Mouse (Mus musculus) embryonic facial prominence, embryonic 12.5 days (tissue): ENCODE results near the gene Gm11634. TPM values are rescaled to one million over a fixed set of nuclear protein-coding genes. Genes with fewer than 3 reads are reported as not detected.
A peak's percentile ranks its signal among the peaks of the same experiment; 100 is the strongest.
"Not testable (repeated sequence)": the region's sequence is repeated elsewhere in the genome, so short reads cannot be mapped to it uniquely, and the experiment has no call there.

Experiments
- ATAC-seq: fragments of 200-750 bp; cut with Nextera tagmentation; 2 replicates; pipeline ENCODE4 v1.8.0; 2017; ENCODE audit not compliant: insufficient number of reproducible peaks, insufficient read depth, low FRiP score, low TSS enrichment
- H3K27ac ChIP-seq: fragments of 300-500 bp; sonication (generic); 2 replicates; pipeline ENCODE4 v1.5.1; 2016; ENCODE audit warnings: mild to moderate bottlenecking
- H3K27me3 ChIP-seq: fragments of 300-500 bp; sonication (generic); 2 replicates; pipeline ENCODE4 v1.6.1; 2016; ENCODE audit warnings: mild to moderate bottlenecking, moderate library complexity
- H3K36me3 ChIP-seq: fragments of 300-500 bp; sonication (generic); 2 replicates; pipeline ENCODE4 v1.6.1; 2016; ENCODE audit warnings: mild to moderate bottlenecking
- H3K4me1 ChIP-seq: fragments of 300-500 bp; sonication (generic); 2 replicates; pipeline ENCODE4 v1.6.1; 2016
- H3K4me2 ChIP-seq: fragments of 300-500 bp; sonication (generic); replicated peaks from 2 replicates; pipeline ENCODE4 v1.6.1; 2016; ENCODE audit warnings: mild to moderate bottlenecking, moderate library complexity
- H3K4me3 ChIP-seq: fragments of 300-500 bp; sonication (generic); 2 replicates; pipeline ENCODE4 v1.5.1; 2016; ENCODE audit warnings: mild to moderate bottlenecking
- H3K9ac ChIP-seq: fragments of 300-500 bp; sonication (generic); 2 replicates; pipeline ENCODE4 v1.6.1; 2016; ENCODE audit warnings: mild to moderate bottlenecking, moderate library complexity
- H3K9me3 ChIP-seq: fragments of 300-500 bp; sonication (generic); 2 replicates; pipeline ENCODE4 v1.6.1; 2016; ENCODE audit warnings: mild to moderate bottlenecking, moderate library complexity
- WGBS: fragments of 180-500 bp; shearing (Covaris S2); methylation state at CpG from one replicate; pipeline ENCODE4 v1.1.7; 2016; 5-methylcytosine and 5-hydroxymethylcytosine counted together
- polyA plus RNA-seq: library from polyadenylated mRNA; unstranded; fragments of >200 nt; fragmentation: Nextera tagmentation; extraction: Ambion mirVana; gene quantifications from 2 replicates; pipeline ENCODE4 v1.2.1, GENCODE M21; 2016

Gm11634 gene
- polyA plus RNA-seq, 1 experiment from 2014 or later, result not detected

DNA sequence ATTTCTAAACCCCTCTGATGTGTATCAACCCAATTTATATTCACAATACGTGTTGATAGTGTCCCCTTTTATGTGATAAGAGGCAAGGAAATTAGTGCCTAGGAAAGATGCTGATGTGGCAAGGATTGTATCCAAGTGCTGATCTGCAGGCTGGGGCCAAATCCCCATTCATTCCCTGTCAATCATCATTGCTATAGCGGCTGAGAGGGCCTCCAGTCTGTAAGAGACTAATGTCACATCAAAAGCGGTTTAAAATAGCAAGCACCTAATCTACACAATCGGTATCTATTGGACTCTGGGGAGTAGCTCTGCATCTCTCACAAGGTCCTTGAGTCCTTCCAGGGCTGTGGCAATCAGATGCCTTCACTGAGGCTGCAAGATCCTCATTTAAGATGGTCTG is 15.1 kb upstream of the Gm11634 start:
- H3K27me3 ChIP-seq, result no peaks in the 10 kb centered on the region
- H3K36me3 ChIP-seq, result no peaks in the 10 kb centered on the region
- no peak overlapping the region for H3K9ac ChIP-seq
- 66% methylated on average over 4 of the region's 4 CpGs for WGBS
- no peak overlapping the region for H3K27ac ChIP-seq
- no peak overlapping the region for H3K4me2 ChIP-seq
- no peak overlapping the region for H3K4me3 ChIP-seq
- no peak for ATAC-seq
- H3K9me3 ChIP-seq, result no peaks in the 10 kb centered on the region
- H3K4me1 ChIP-seq, result peaks cover 15% of the 10 kb centered on the region

DNA sequence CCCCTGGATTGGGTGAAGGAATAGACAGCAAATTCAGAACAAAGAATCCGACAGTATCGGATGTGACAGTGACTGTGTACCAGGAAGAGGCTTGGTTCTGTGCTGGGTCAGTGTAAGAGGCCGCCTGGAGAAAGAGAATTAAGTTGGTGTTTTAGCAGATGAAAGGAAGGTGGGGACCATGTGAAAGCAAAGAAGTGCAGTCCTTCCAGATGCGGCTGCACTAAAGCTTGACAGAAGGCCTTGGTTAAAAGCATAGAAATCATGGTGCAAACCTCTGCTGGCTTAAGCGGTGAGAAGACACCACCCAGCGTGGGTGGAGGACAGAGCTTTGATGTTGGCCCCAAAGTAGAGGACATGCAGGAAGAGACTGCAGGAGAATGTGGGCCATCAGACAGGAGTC is 14.5 kb upstream of the Gm11634 start:
- Histone ChIP-seq H3K36me3 (no peaks in the 10 kb centered on the region), H3K4me2 (no peak overlapping the region), H3K27ac (no peak overlapping the region), H3K9ac (no peak overlapping the region), H3K9me3 (no peaks in the 10 kb centered on the region), H3K27me3 (no peaks in the 10 kb centered on the region), H3K4me3 (no peak overlapping the region), H3K4me1 (peaks cover 15% of the 10 kb centered on the region)
- WGBS, result 77% methylated on average over 6 of the region's 6 CpGs
- ATAC-seq, result no peak

DNA sequence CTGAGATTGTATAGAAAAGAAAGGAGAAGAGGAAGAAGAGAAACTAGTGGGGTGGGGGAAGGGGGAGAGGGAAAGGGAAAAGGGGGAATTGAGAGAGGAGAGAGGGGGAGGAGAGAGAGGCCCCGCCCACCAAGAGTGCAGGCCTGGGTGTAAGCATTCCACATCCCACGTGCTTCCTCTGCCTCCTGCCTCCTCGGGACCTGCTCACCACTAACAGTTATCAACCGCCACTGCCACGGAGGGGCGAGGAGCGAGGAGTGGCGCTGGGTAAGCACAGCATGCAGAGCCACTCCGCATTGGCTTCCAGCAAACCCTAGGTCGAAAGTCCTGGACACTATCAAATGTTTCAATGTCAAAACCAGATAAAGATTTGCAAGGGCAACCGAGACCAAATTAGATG is 11.4 kb upstream of the Gm11634 start:
- H3K27me3 ChIP-seq, result no peaks in the 10 kb centered on the region
- no peak overlapping the region for H3K9ac ChIP-seq
- 0 out of 2 replicates have a peak, but pooled peaks cover 6% of the 10 kb centered on the region for H3K4me1 ChIP-seq
- H3K9me3 ChIP-seq, result no peaks in the 10 kb centered on the region
- WGBS, result 34% methylated on average over 11 of the region's 11 CpGs
- no peak overlapping the region for H3K27ac ChIP-seq
- H3K4me2 ChIP-seq, result peak overlapping the region; percentile 20
- no peaks in the 10 kb centered on the region for H3K36me3 ChIP-seq
- H3K4me3 ChIP-seq, result no peak overlapping the region
- ATAC-seq, result no peak

DNA sequence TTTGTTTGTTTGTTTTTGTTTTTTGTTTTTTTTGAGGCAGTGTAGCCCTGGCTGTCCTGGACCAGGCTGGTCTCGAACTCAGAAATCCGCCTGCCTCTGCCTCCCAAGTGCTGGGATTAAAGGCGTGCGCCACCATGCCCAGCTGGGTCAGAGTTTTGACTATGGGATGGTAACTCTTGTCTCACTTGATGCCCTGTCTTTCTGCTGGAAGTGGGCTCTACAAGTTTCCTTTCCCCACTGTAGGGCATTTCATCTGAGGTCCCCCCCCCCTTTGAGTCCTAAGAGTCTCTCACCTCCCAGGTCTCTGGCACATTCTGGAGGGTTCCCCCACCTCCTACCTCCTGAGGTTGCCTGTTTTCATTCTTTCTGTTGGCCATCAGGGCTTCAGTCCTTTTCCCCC is 8.1 kb upstream of the Gm11634 start:
- H3K9me3 ChIP-seq, H3K36me3 ChIP-seq, H3K27me3 ChIP-seq, H3K4me2 ChIP-seq, H3K9ac ChIP-seq, H3K27ac ChIP-seq, H3K4me1 ChIP-seq, H3K4me3 ChIP-seq, ATAC-seq: not testable (repeated sequence)
- WGBS, result 90% methylated on average over 4 of the region's 4 CpGs

DNA sequence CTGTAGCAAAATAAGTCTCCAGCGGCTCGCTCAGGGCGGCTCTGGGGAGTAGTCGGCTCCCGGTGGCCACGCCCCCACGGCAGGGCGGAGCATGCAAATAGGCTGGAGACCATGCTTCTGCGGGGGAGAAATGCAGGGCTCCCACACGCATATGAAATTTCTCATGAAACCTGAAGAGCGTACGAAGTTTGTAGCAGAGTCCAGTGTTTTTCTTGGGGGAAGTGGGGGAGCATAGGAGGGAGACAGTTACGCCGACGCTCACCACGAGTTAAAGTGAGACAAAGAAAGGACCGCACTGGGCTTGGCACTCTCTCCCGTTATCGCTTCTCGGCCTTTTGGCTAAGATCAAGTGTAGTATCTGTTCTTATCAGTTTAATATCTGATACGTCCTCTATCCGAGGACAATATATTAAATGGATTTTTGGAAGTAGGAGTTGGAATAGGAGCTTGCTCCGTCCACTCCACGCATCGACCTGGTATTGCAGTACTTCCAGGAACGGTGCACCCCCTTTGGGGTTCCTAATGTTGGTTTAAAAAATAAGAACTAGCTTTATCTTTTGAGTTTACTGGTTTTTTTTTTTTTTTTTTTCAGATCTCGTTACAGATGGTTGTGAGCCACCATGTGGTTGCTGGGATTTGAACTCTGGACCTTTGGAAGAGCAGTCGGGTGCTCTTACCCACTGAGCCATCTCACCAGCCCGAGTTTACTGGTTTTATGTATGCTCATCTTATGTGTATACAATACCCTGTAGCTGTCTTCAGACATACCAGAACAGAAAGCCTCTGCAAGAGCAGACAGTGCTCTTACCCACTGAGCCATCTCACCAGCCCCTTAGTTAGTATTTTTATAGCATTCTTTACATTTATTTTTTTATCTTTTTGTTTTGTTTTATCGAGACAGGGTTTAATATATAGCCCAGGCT is 5.7 kb upstream of the Gm11634 start:
- Histone ChIP-seq H3K9ac (0 out of 2 replicates have a peak overlapping the region, but pooled peaks have one; percentile 20), H3K4me3 (peak overlapping the region; percentile 21; the same call in 1 of the 2 replicates), H3K27ac (peak overlapping the region; percentile 54; the same call in 1 of the 2 replicates), H3K4me2 (peak overlapping the region; percentile 41)
- H3K4me1 ChIP-seq, H3K9me3 ChIP-seq, H3K27me3 ChIP-seq, H3K36me3 ChIP-seq: not testable (repeated sequence)
- peak; percentile 56; the same call in 1 of the 2 replicates for ATAC-seq
- WGBS, result 1% methylated on average over 30 of the region's 30 CpGs

- Histone ChIP-seq H3K27ac (no peak overlapping the region), H3K36me3 (no peaks in the 10 kb centered on the region), H3K4me3 (no peak overlapping the region; the same call in 1 of the 2 replicates), H3K4me2 (peak overlapping the region; percentile 41), H3K9ac (no peak overlapping the region), H3K27me3 (no peaks in the 10 kb centered on the region), H3K9me3 (no peaks in the 10 kb centered on the region), H3K4me1 (no peaks in the 10 kb centered on the region)
- WGBS, result 4% methylated on average over 3 of the region's 3 CpGs
- ATAC-seq, result no peak
Measured at GRCm38 (mm10) chr11:101604116-101604515, 5.1 kb upstream of the Gm11634 start.

DNA sequence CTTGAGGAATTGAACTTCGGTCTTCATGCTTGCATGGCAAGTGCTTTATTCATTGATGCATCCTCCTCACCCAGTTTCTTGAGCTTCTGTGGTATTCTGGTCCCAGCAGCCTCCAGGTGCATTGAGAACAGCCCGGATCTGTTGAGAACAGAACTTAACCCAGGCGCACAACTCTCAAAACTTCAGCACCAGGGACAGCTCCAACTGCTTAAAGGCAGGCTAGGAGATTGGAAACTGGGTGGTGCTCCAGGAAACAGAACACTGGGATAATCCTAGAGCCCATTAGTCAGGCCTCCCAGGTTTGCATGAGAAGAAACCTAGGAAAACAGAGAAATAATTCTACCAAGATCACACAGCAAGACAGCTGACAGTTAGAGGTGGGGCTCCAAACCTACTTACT is 3.4 kb upstream of the Gm11634 start:
- no peak overlapping the region for H3K4me3 ChIP-seq
- H3K27ac ChIP-seq, result no peak overlapping the region
- H3K4me1 ChIP-seq, result no peaks in the 10 kb centered on the region
- H3K4me2 ChIP-seq, result no peak overlapping the region
- H3K36me3 ChIP-seq, result no peaks in the 10 kb centered on the region
- H3K9ac ChIP-seq, result no peak overlapping the region
- no peak for ATAC-seq
- 15% methylated on average over 3 of the region's 3 CpGs for WGBS
- no peaks in the 10 kb centered on the region for H3K27me3 ChIP-seq
- H3K9me3 ChIP-seq, result no peaks in the 10 kb centered on the region

- no peaks in the 10 kb centered on the region for H3K4me1 ChIP-seq
- ATAC-seq, result no peak
- H3K27ac ChIP-seq, result no peak overlapping the region
- H3K9ac ChIP-seq, result no peak overlapping the region
- H3K4me2 ChIP-seq, result no peak overlapping the region
- H3K4me3 ChIP-seq, result no peak overlapping the region
- no peaks in the 10 kb centered on the region for H3K27me3 ChIP-seq
- no peaks in the 10 kb centered on the region for H3K36me3 ChIP-seq
- H3K9me3 ChIP-seq, result no peaks in the 10 kb centered on the region
- WGBS, result 71% methylated on average over 12 of the region's 12 CpGs
Measured at GRCm38 (mm10) chr11:101589989-101590624, 8.9 kb downstream of the Gm11634 start.

DNA sequence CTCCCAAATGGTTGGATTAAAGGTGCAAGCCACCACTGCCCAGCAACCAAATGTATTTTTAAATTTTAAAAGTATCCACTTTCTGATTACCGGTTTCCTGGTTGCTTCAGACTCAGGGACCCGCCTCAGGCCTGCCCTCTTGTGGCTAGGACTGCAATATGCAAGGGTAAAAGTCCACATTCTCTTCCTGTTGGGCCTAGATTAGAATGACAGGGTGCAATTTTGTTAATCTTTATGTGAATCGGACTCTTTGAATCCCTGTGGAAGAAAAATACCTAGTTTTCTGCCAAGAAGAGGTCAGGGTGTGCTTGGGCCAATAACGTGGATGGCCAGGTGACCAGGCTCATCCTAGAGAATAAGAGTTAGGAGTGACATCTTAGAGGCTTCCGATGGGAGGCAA is 9.6 kb downstream of the Gm11634 start:
- Histone ChIP-seq H3K27ac (no peak overlapping the region), H3K27me3 (no peaks in the 10 kb centered on the region), H3K9ac (no peak overlapping the region), H3K4me2 (no peak overlapping the region), H3K4me3 (no peak overlapping the region), H3K36me3 (no peaks in the 10 kb centered on the region), H3K9me3 (no peaks in the 10 kb centered on the region), H3K4me1 (no peaks in the 10 kb centered on the region)
- ATAC-seq, result no peak
- 31% methylated on average over 5 of the region's 5 CpGs for WGBS

GRCm38 (mm10) chr11:101588868-101589267 is 10.2 kb downstream of the Gm11634 start:
- H3K4me1 ChIP-seq, result no peaks in the 10 kb centered on the region
- no peaks in the 10 kb centered on the region for H3K27me3 ChIP-seq
- H3K9me3 ChIP-seq, result no peaks in the 10 kb centered on the region
- 84% methylated on average over 7 of the region's 7 CpGs for WGBS
- ATAC-seq, result no peak
- H3K27ac ChIP-seq, result no peak overlapping the region
- no peak overlapping the region for H3K4me2 ChIP-seq
- no peaks in the 10 kb centered on the region for H3K36me3 ChIP-seq
- H3K4me3 ChIP-seq, result no peak overlapping the region
- H3K9ac ChIP-seq, result no peak overlapping the region

DNA sequence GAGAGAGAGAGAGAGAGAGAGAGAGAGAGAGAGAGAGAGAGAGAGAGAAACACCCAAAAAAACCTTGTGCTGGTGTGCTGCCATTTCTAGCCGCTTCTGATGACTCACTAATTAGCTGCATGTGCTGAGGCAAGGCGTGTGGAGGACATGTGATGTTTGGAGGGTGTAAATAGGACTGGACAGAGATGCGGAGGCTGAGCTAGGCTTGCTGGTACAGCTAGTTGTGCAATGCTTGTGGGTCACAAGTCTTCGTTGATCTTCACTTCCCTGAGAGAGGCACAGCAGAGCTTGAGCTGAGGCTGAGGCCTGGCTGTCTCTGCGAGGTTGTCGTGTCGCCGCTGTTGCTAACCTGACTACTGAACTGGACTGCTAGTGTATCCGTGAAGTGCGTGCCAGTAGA is 11.4 kb downstream of the Gm11634 start:
- Histone ChIP-seq H3K27ac (no peak overlapping the region), H3K27me3 (no peaks in the 10 kb centered on the region), H3K4me1 (no peaks in the 10 kb centered on the region), H3K4me3 (no peak overlapping the region), H3K9me3 (no peaks in the 10 kb centered on the region), H3K9ac (no peak overlapping the region), H3K4me2 (no peak overlapping the region), H3K36me3 (no peaks in the 10 kb centered on the region)
- 90% methylated on average over 10 of the region's 10 CpGs for WGBS
- no peak for ATAC-seq

DNA sequence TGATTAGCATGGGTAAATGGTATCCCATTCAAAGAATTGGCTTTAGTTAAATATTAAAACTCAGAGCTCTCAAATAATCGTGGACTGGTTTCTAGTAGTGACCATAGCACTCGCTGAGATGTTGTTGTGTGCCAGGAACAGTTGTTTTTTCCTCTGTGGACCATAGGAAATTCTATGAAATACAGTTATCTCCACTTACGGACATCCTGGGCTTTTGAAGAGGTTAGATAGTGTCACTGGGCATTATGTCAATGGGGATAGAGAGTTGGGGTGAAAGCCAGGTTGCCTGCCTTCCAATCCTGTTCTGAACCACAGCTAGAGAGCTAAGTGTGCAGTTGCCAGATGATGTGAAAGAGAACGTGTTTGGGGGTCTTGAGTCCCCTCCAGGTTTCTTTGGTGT is 13.3 kb downstream of the Gm11634 start:
- H3K36me3 ChIP-seq, result peaks cover under 1% of the 10 kb centered on the region; the same call in 1 of the 2 replicates
- H3K27me3 ChIP-seq, result no peaks in the 10 kb centered on the region
- no peaks in the 10 kb centered on the region for H3K9me3 ChIP-seq
- no peak for ATAC-seq
- H3K27ac ChIP-seq, result no peak overlapping the region
- peaks cover 5% of the 10 kb centered on the region; the same call in 1 of the 2 replicates for H3K4me1 ChIP-seq
- 83% methylated on average over 4 of the region's 4 CpGs for WGBS
- no peak overlapping the region for H3K4me3 ChIP-seq
- no peak overlapping the region for H3K9ac ChIP-seq
- H3K4me2 ChIP-seq, result no peak overlapping the region
